Mouse (Mus musculus): ENCODE data around the gene Gpm6a.

Gpm6a gene

DNA sequence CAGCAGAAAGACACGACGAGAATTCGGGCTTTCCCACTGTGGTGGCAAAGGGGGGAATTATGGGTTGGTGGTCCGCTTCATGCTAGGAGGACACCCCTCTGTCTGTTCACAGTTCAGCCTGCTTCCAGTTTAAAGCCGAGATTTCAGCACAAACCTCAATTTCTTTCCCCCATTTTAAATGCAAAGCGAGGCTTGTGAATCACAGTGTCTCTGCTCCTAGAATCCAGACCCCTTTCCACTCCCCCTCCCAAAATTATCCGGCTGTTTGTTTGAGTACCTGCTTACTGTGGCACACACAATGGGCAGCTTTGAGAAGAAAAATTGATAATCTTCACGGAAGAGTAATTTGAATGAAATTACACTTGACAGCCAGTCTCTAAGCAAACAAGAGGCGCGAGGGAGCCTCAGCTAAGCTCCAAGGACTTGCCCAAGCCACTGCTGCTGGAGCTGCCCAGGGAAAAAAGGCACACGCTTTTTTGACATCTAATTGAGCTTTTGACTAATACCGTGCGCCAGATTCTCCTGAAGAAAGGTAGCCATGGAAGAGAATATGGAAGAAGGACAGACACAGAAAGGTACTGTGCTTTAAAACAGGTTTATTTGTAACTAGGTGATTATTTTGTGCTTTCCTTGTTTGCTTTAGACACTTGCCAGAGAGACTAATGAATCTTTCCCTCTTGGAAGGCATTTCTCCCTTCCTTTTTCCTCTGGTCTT is at the start of gene Gpm6a:
Gene Gpm6a, plus strand, starts transcription at position 103 of the 715 bp plus-strand sequence.
- DNase-seq = no peak

- no peak for DNase-seq
Measured at GRCm38 (mm10) chr8:54912891-54913290, 41.8 kb upstream of the Gpm6a start.

DNA sequence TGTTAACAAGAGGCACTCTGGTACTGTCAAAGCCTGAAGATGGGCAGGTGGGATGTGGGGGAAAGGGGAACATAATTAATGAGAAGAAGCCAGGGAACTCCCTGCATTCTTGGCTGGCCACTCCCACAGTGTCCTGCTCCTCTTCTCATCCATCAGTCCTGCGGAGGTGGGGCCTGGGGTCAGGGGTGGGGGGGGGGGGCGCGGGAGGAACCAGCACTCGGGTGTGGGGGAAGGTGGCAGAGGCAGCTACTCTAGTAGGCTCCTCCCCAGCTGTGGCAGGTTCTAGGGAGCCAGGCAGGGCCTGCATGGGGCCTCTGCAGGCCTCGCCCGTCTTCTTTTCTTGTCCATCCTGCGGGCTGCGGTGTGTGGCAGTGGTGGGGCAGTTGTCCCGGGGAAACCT is 36.9 kb upstream of the Gpm6a start:
- no peak for DNase-seq

DNA sequence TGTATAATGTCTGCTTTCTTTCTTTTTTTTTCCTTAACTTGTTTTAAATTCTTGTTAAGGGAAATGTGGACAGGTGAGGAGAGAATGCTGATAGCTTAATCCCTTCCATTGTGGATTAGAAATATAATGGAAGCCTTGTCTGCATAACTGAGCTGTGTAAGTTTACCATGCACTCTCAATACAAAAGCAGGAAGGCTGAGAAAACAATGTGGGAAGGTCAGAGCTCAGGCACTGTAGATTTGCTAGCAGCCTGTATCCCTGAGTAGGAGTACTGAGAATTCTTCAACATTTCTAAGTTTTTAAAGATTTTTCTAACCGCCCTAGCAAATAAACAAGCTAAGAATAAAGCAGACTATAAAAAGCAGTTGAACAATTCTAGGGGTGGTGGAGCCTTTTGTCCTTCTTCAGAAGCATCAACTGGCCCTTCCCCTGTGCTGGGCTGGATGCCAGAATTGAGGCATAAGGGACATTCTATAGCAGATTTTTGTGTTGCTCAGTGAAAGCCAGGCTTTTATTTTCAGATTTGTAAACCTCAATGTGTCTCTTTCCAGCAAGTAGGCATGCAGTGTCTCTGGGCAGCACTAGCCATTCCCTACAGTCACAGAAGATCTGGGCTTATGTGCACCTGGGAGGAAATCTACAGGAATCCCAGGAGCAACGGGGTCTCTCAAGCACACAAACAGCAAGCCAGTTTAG is 32.3 kb upstream of the Gpm6a start:
- no peak for DNase-seq

DNA sequence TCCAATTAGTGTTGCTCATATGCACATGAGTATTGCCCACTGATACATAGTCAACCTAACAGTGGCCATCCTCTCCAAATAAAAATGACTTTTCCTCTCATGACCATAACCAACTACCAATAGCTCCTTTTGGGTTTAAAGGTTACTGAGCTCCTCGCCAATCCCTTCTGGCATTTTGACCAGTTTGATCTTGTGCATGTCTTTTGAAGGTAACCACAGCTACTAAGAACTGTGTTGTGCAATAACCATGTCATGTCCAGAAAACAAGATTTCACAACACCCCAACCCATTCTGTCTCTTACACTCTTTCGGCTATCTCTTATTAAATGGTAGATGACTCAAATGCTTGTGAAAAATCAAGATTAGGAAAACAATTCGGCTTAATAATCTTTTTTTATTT is 29.7 kb upstream of the Gpm6a start:
- DNase-seq = no peak

DNA sequence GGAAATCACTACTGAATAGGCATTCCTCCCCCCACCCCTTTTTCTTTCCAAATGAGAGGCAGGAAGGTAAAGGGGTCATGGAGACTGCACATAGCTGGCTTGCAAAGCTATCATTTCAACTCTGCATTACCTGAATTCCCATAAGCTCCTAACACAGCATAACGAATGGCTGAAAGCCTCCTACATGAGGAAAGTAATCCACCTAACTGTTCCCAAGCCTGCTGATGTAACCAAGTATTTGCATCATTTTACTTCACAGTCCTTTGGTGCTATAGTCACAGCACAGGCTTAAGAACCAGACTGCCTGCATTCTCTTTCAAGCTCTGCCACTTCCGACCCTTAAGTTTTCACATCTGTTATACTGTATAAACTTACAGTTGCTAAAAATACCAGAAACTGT is 22.3 kb upstream of the Gpm6a start:
- no peak for DNase-seq

- no peak for DNase-seq
Measured at GRCm38 (mm10) chr8:54953351-54953750, 1.3 kb upstream of the Gpm6a start.

DNA sequence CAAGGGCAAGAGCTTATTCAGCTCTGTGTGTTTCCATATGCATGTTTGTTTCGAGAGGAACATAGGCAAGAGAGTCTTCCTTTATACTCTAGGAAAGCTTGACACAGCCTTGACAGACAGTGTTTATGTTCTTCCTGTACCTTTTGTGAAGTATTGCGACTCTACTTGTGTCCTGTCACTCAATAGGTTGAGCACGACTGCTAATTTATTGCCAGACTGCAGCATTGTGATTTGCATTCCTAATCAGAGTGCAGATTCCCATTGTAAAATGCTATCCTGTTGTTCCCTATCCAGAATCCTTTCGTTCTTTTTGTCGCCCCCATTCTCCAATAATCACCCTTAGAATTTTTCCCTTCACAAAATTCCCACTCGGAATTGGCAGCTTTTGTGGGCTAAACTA is 613 bp upstream of the Gpm6a start:
- no peak for DNase-seq

GRCm38 (mm10) chr8:54955456-54955800 is 785 bp downstream of the Gpm6a start:
- DNase-seq = no peak

DNA sequence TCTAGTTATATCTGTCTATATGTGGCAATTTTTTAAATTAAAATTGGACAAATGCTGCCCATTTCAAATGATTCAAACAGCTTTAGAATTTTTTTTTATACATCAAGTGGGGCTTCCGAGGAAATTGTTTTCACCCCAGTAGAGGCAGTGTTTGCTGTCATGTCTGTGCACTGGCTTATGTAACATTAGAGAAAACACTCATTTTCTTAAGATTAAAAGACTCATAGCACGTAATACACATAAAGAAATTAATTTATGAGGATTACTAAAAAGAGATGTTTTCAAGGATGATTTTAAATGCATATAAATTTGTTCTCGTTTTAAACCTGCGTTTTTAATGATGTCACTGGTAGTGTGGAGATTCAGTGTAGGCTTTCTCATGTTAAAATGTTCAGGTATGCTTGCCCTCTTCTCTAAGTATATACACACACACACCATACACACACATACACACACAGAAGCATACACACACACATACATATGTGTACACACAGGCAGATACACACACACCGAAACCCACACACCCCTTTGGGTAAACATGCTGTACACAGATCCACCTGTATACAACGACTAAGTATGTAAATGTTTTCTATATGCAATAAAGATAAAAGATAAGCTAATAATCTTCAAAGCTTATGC is 1.4 kb downstream of the Gpm6a start:
- DNase-seq = no peak

GRCm38 (mm10) chr8:54956787-54957186 is 2.1 kb downstream of the Gpm6a start:
- no peak for DNase-seq

DNA sequence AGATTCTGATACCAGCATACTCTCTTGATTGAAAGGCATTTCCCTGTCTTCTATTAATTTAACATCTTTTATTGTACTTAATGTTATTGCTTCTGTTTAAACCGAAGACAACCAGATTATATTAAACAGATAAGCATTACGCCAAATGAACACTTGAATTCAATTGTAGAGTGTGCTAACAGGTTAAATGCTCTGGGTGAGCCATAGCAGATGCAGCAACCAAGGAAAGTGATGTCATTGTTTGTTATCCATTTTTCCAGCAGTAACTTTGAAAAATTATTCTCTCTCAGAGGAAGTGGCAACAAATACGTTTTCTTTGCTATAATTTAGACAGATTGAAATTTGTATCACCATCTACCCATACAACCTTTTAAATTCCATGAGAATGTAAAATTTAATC is 2.9 kb downstream of the Gpm6a start:
- DNase-seq = no peak

DNA sequence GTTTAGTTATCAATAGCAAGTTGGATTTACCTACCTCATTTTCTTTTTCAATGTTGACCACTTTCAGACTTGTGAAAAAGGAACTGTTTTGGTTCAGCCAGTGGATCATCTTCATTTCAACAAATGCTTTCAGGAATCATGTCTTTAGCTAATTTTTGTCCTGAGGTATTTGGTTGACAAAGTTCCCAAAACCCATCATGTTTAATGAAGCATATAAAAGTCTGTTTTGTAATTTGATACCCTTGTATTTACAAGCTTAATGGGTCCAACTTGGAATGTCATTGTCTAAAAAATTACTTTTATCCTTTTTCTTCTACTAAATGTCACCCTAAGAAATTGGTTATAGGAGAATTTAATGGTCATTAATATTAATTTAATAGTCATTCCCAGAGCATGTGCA is 6.9 kb downstream of the Gpm6a start:
- no peak for DNase-seq

- DNase-seq = no peak
Measured at GRCm38 (mm10) chr8:54975020-54975419, 20.4 kb downstream of the Gpm6a start.

DNA sequence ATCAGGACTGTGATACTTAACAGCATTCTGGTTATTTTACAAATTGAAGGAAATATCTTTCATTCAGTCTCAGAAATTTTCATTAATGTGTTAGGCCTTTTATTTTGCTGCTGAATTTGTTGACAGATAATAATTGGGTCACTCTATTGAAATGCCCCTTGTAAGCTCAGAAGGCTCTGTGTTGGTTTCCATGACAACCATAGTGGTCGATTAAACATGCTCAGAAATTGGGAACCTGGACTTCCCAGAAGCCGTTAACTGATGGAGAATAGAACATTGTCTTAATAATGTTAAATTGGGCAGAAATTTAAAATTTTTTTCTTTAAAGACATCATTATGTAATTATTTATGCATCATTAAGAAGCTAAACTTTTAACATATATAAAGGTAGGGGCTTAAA is 20.9 kb downstream of the Gpm6a start:
- DNase-seq = no peak

GRCm38 (mm10) chr8:54975927-54976326 is 21.3 kb downstream of the Gpm6a start:
- no peak for DNase-seq

GRCm38 (mm10) chr8:54976663-54977062 is 22.0 kb downstream of the Gpm6a start:
- DNase-seq = no peak

DNA sequence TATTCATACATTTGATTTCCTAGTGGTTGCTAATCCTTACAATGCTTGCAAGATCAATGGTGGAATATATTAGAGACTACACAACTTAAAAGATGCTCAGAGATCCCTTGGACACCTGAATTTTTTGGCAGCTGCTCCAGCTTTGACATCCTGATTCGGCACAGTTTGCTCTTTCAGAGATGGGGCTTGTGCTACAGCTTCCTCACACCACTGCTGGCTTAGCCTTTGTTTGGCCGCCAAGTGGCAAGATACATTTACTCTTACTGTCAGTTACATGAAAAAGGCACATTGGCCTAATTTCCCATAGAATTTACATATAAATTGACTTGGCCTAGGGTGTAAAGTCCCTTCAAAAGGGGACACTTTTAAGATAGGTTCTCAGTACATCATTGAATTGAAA is 32.1 kb downstream of the Gpm6a start:
- DNase-seq = no peak

DNA sequence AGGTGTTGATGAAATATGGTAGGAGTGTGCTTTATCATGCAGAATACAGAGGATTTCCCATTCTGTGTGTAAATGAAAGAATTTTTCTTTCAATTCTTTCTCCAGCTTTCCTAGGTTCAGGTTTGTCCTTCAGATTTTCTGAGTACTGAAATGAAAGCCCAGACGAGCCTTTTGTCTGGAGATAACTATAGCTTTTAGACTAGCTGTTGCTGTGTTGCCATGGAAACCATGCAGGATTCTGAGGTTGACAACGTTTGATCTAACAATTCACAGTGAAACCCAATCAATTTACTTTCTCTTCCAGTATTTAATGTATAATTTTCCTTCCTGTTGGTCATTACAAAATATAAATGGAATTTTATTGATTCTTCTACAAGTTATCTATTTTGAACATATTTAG is 34.5 kb downstream of the Gpm6a start:
- DNase-seq = no peak

DNA sequence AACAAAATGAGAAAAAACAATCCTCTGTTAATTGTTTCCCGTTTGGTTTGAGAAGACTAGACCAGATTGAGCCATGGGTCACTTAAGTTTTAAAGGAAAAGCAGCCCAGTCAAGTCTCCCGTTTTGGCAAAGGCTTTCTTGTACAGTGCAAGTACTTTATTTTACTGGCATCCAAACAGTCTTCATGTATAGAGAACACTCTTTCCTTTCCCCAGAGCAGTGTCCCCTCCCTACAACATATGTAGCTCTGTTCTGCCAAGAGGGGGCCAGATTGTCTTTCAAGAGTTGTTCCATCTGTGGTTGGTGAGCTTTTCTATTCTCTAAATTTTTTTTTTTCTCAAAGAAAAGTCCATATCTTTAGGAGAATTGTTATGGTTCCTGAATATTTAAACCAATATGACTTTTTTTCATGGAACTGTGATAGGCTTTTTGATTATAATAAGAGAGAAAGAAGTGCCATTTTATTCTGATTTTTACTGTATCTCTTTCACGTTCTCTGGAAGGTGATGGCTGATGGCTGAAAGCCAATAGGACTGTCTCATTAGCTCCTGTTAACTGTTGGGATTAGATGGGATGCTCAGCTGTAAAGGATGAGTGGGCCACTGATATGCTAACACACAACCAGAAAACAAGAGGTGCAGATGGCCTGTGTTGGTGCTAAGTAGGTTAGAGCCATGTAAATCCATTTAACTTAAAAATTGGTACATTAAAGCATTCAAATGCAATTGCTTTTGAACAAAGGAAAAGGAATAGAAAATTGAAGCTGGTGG is 37.4 kb downstream of the Gpm6a start:
- no peak for DNase-seq

- no peak for DNase-seq
Measured at GRCm38 (mm10) chr8:54995662-54996061, 41.0 kb downstream of the Gpm6a start.

DNA sequence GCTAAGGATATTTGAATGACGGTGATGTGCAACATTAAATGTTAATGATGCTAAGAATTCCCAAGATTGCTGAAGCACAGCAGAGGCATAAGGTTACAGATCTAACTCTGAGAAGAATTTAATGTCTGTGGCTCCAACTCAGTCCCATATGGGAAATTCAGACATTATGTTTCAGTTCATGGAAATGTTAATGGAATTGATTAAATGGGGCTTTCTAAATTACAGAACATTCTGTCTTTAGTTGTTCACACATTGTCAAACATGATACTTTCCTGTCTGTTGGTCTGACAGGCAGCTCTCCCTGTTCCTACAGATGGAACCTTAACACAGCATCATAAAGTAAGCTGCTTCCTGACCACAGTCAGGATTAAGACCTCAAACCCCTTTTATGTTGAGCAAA is 47.8 kb downstream of the Gpm6a start:
- DNase-seq = no peak

GRCm38 (mm10) chr8:55002946-55003345 is 48.3 kb downstream of the Gpm6a start:
- DNase-seq = no peak

DNA sequence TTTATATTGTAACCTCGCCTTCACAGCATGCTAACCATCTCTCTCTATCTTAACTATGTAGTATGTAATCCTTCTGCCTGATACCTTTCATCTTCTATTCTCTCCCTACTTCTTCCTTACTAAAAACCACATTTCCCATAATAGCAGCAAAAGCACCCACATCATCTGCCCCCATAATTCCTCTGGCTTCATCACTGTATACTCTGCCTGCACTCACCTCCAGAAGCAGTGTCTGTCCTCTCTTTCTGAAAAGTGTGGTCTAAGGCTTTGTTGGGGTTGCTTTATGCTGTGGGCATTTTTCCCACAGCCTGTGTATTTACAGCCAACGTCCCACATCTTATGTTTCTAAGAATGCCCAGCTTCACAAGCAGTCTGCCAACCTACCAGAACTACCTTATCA is 57.6 kb downstream of the Gpm6a start:
- no peak for DNase-seq

Data from thymus, postnatal 14 days (tissue).